Mouse (Mus musculus): ENCODE data around the gene Hnrnpul2. TPM values are rescaled to one million over a fixed set of nuclear protein-coding genes. Genes with fewer than 3 reads are reported as not detected.
A peak's percentile ranks its signal among the peaks of the same experiment; 100 is the strongest.

Hnrnpul2 gene
- polyA plus RNA-seq, 1 experiment: 31.1 TPM

- 0 out of 2 replicates have a peak overlapping the region, but pooled peaks have one; percentile 72 for H3K4me3 ChIP-seq (ENCODE audit: insufficient read depth, low read depth, low read length)
- H3K27ac ChIP-seq (replicated peaks; ENCODE audit: low read depth, low read length): no peak overlapping the region
- H3K4me1 ChIP-seq (ENCODE audit: control insufficient read depth, insufficient read depth, insufficient read length, low read length): 0 out of 2 replicates have a peak, but pooled peaks cover 7% of the 10 kb centered on the region
Observed at GRCm38 (mm10) chr19:8803204-8803780, 16.5 kb upstream of the Hnrnpul2 start.

- Histone ChIP-seq H3K4me3 (ENCODE audit: insufficient read depth, low read depth, low read length) (no peak overlapping the region), H3K27ac (replicated peaks; ENCODE audit: low read depth, low read length) (no peak overlapping the region), H3K4me1 (ENCODE audit: control insufficient read depth, insufficient read depth, insufficient read length, low read length) (0 out of 2 replicates have a peak, but pooled peaks cover 7% of the 10 kb centered on the region)
Observed at GRCm38 (mm10) chr19:8803879-8804660, 15.7 kb upstream of the Hnrnpul2 start.

- no peak overlapping the region for H3K4me3 ChIP-seq (ENCODE audit: insufficient read depth, low read depth, low read length)
Observed at GRCm38 (mm10) chr19:8806810-8807209, 13.0 kb upstream of the Hnrnpul2 start.

GRCm38 (mm10) chr19:8815812-8816211 is 4.0 kb upstream of the Hnrnpul2 start:
- peaks cover 4% of the 10 kb centered on the region; the same call in 1 of the 2 replicates for H3K4me1 ChIP-seq (ENCODE audit: control insufficient read depth, insufficient read depth, insufficient read length, low read length)
- H3K4me3 ChIP-seq (ENCODE audit: insufficient read depth, low read depth, low read length): no peak overlapping the region

More at GRCm38 (mm10) chr19:8806810-8807209, 13.0 kb upstream of the Hnrnpul2 start:
- Histone ChIP-seq H3K27ac (replicated peaks; ENCODE audit: low read depth, low read length) (peak overlapping the region; percentile 59; the same call in 1 of the 2 replicates), H3K4me1 (ENCODE audit: control insufficient read depth, insufficient read depth, insufficient read length, low read length) (0 out of 2 replicates have a peak, but pooled peaks cover 7% of the 10 kb centered on the region)

GRCm38 (mm10) chr19:8817001-8817400 is 2.8 kb upstream of the Hnrnpul2 start:
- peaks cover 4% of the 10 kb centered on the region; the same call in 1 of the 2 replicates for H3K4me1 ChIP-seq (ENCODE audit: control insufficient read depth, insufficient read depth, insufficient read length, low read length)
- H3K27ac ChIP-seq (replicated peaks; ENCODE audit: low read depth, low read length): no peak overlapping the region
- H3K4me3 ChIP-seq (ENCODE audit: insufficient read depth, low read depth, low read length): no peak overlapping the region

More at GRCm38 (mm10) chr19:8815812-8816211, 4.0 kb upstream of the Hnrnpul2 start:
- no peak overlapping the region for H3K27ac ChIP-seq (replicated peaks; ENCODE audit: low read depth, low read length)

- Histone ChIP-seq H3K4me1 (ENCODE audit: control insufficient read depth, insufficient read depth, insufficient read length, low read length) (peaks cover 4% of the 10 kb centered on the region; the same call in 1 of the 2 replicates), H3K4me3 (ENCODE audit: insufficient read depth, low read depth, low read length) (peak overlapping the region; percentile 67), H3K27ac (replicated peaks; ENCODE audit: low read depth, low read length) (peak overlapping the region; percentile 96)
Observed at GRCm38 (mm10) chr19:8818301-8818798, 1.5 kb upstream of the Hnrnpul2 start.

- Histone ChIP-seq H3K4me3 (ENCODE audit: insufficient read depth, low read depth, low read length) (peak within 1 kb of the TSS; percentile 85), H3K27ac (replicated peaks; ENCODE audit: low read depth, low read length) (peak within 1 kb of the TSS; percentile 97), H3K4me1 (ENCODE audit: control insufficient read depth, insufficient read depth, insufficient read length, low read length) (peaks cover 4% of the 10 kb centered on the region; the same call in 1 of the 2 replicates)
Observed at GRCm38 (mm10) chr19:8818801-8819595, 812 bp upstream of the Hnrnpul2 start, which contains the start of gene Ttc9c. Gene Ttc9c (minus strand): TSS chr19:8819333.

GRCm38 (mm10) chr19:8820424-8820956 is 680 bp downstream of the Hnrnpul2 start:
- Histone ChIP-seq H3K4me1 (ENCODE audit: control insufficient read depth, insufficient read depth, insufficient read length, low read length) (peaks cover 4% of the 10 kb centered on the region; the same call in 1 of the 2 replicates), H3K4me3 (ENCODE audit: insufficient read depth, low read depth, low read length) (peak overlapping the region; percentile 85)

GRCm38 (mm10) chr19:8821146-8821545 is 1.3 kb downstream of the Hnrnpul2 start:
- Histone ChIP-seq H3K27ac (replicated peaks; ENCODE audit: low read depth, low read length) (peak overlapping the region; percentile 97), H3K4me3 (ENCODE audit: insufficient read depth, low read depth, low read length) (peak overlapping the region; percentile 85), H3K4me1 (ENCODE audit: control insufficient read depth, insufficient read depth, insufficient read length, low read length) (peaks cover 4% of the 10 kb centered on the region; the same call in 1 of the 2 replicates)

More at GRCm38 (mm10) chr19:8820424-8820956, 680 bp downstream of the Hnrnpul2 start:
- peak overlapping the region; percentile 97 for H3K27ac ChIP-seq (replicated peaks; ENCODE audit: low read depth, low read length)

GRCm38 (mm10) chr19:8822696-8823095 is 2.9 kb downstream of the Hnrnpul2 start:
- H3K4me3 ChIP-seq (ENCODE audit: insufficient read depth, low read depth, low read length): peak overlapping the region; percentile 10

GRCm38 (mm10) chr19:8829660-8830059 is 9.8 kb downstream of the Hnrnpul2 start, which contains the start of gene AC129217.1:
Gene AC129217.1 (plus strand): TSS chr19:8829773.
- Histone ChIP-seq H3K27ac (replicated peaks; ENCODE audit: low read depth, low read length) (no peak within 1 kb of the TSS), H3K4me3 (ENCODE audit: insufficient read depth, low read depth, low read length) (no peak within 1 kb of the TSS), H3K4me1 (ENCODE audit: control insufficient read depth, insufficient read depth, insufficient read length, low read length) (no peaks in the 10 kb centered on the region)

More at GRCm38 (mm10) chr19:8822696-8823095, 2.9 kb downstream of the Hnrnpul2 start:
- H3K4me1 ChIP-seq (ENCODE audit: control insufficient read depth, insufficient read depth, insufficient read length, low read length): peaks cover 4% of the 10 kb centered on the region; the same call in 1 of the 2 replicates
- H3K27ac ChIP-seq (replicated peaks; ENCODE audit: low read depth, low read length): no peak overlapping the region

GRCm38 (mm10) chr19:8830664-8831063 is 10.9 kb downstream of the Hnrnpul2 start:
- H3K4me3 ChIP-seq (ENCODE audit: insufficient read depth, low read depth, low read length): no peak overlapping the region
- H3K27ac ChIP-seq (replicated peaks; ENCODE audit: low read depth, low read length): no peak overlapping the region
- H3K4me1 ChIP-seq (ENCODE audit: control insufficient read depth, insufficient read depth, insufficient read length, low read length): no peaks in the 10 kb centered on the region

GRCm38 (mm10) chr19:8831262-8831661 is 11.5 kb downstream of the Hnrnpul2 start:
- Histone ChIP-seq H3K4me3 (ENCODE audit: insufficient read depth, low read depth, low read length) (no peak overlapping the region), H3K27ac (replicated peaks; ENCODE audit: low read depth, low read length) (no peak overlapping the region), H3K4me1 (ENCODE audit: control insufficient read depth, insufficient read depth, insufficient read length, low read length) (no peaks in the 10 kb centered on the region)

- Histone ChIP-seq H3K4me1 (ENCODE audit: control insufficient read depth, insufficient read depth, insufficient read length, low read length) (no peaks in the 10 kb centered on the region), H3K27ac (replicated peaks; ENCODE audit: low read depth, low read length) (peak overlapping the region; percentile 45; the same call in 1 of the 2 replicates), H3K4me3 (ENCODE audit: insufficient read depth, low read depth, low read length) (no peak overlapping the region)
Observed at GRCm38 (mm10) chr19:8832971-8833370, 13.2 kb downstream of the Hnrnpul2 start.

Data from brown adipose tissue, adult 24 weeks (tissue).